Mouse (Mus musculus): ENCODE measurements at regions not wholly inside any gene's neighbourhood (a gene's known extent, or its start where the extent isn't known, plus 50 kb on each side); places are given as distances from the start of the nearest gene placed in this dataset.
A peak's percentile ranks its signal among the peaks of the same experiment; 100 is the strongest.

DNA sequence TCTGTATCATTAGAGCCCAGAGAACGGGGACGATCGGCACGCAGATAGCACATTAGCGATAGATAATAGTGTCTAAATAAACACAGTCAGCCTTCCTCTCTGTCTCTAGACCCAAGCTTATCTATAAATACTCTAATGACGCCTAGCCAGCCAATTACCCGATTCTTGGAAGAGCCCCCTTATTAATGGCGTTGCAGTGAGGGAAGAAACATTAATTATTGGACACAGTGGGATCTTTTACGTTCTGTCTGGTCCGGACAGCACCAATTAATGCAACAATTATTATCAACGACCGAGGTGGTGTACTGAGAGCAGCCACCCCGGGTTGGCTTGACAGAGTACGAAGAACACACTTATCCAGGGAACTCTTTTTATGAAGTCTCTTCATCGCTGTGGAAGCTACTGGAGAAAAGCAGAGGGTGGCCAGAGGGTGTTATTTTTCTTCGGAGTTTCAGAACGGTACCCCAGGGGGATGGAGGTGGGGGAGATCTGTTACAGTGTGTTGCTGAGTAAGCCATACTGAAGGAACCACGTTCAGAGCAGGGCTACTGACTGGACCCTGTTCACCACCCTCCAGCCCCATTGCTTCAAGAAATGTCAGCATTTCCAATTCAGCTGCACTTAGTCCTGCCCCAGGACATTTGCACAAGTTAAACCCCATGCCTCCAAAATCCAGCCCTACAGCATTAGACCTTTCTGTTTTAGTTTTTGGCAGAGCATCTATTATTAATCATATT, 195.6 kb downstream of the Emx2 start:
- no peaks in the 10 kb centered on the region for H3K4me1 ChIP-seq (ENCODE audit: control insufficient read depth, insufficient read depth, low read length)
- H3K4me2 ChIP-seq (ENCODE audit: low read depth, low read length): no peak overlapping the region
- no peak overlapping the region for H3K4me3 ChIP-seq (ENCODE audit: low read length)
- H3K27ac ChIP-seq (ENCODE audit: low read length): no peak overlapping the region
- no peaks in the 10 kb centered on the region for H3K9me3 ChIP-seq (ENCODE audit: control insufficient read depth, low read length)
- 54% methylated on average over 18 of the region's 18 CpGs for WGBS
- H3K9ac ChIP-seq (ENCODE audit: low read depth, low read length): no peak overlapping the region
- no peaks in the 10 kb centered on the region for H3K36me3 ChIP-seq (ENCODE audit: control insufficient read depth, insufficient read depth, low read length)
- no peaks in the 10 kb centered on the region for H3K27me3 ChIP-seq (replicated peaks; ENCODE audit: control insufficient read depth, insufficient read depth, low read length)
- ATAC-seq: no peak

DNA sequence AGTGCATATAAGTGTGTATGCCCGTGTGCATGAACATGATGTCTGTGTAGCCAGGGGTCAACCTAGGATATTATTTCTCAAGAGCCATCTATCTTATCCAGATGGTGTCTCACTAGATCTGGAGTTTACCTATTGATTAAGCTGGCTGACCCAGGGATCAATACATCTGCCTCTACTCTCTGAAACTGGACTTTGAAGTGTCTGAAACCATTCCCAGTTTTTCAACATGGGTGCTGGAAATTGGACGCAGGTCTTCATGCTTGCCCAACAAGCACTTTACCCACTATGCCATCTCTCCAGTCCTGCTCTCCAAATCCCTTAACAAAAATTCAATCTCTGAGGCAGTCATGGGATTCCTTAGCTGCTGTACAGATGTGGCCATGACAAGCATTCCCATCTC, 197.1 kb downstream of the Emx2 start:
- WGBS: 96% methylated on average over 2 of the region's 2 CpGs
- H3K9ac ChIP-seq (ENCODE audit: low read depth, low read length): no peak overlapping the region
- H3K4me3 ChIP-seq (ENCODE audit: low read length): no peak overlapping the region
- no peak overlapping the region for H3K4me2 ChIP-seq (ENCODE audit: low read depth, low read length)
- H3K36me3 ChIP-seq (ENCODE audit: control insufficient read depth, insufficient read depth, low read length): no peaks in the 10 kb centered on the region
- H3K4me1 ChIP-seq (ENCODE audit: control insufficient read depth, insufficient read depth, low read length): no peaks in the 10 kb centered on the region
- H3K9me3 ChIP-seq (ENCODE audit: control insufficient read depth, low read length): no peaks in the 10 kb centered on the region
- H3K27ac ChIP-seq (ENCODE audit: low read length): no peak overlapping the region
- H3K27me3 ChIP-seq (replicated peaks; ENCODE audit: control insufficient read depth, insufficient read depth, low read length): no peaks in the 10 kb centered on the region
- ATAC-seq: no peak

DNA sequence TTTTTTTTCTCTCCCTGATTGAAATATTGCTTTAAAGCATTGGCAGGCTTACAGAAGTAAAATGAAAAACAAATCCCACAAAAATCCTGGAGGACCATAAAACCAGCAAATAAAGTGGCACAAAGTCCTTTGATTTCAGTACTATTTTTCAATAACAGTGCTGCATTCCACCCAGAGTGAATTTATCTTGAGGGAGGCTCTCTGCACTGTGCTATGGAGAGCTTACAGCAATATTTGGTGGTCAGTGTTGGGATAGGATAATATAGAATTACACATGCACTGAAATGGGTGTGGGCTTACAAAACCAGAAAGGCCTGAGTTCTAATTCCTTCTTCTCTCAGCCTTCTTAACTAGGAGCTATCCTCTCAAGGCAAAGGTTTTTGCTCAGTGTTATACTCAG, 211.6 kb downstream of the Emx2 start:
- H3K27ac ChIP-seq (ENCODE audit: low read length): no peak overlapping the region
- no peaks in the 10 kb centered on the region for H3K4me1 ChIP-seq (ENCODE audit: control insufficient read depth, insufficient read depth, low read length)
- H3K9ac ChIP-seq (ENCODE audit: low read depth, low read length): no peak overlapping the region
- H3K36me3 ChIP-seq (ENCODE audit: control insufficient read depth, insufficient read depth, low read length): no peaks in the 10 kb centered on the region
- H3K27me3 ChIP-seq (replicated peaks; ENCODE audit: control insufficient read depth, insufficient read depth, low read length): no peaks in the 10 kb centered on the region
- H3K9me3 ChIP-seq (ENCODE audit: control insufficient read depth, low read length): no peaks in the 10 kb centered on the region
- no peak overlapping the region for H3K4me2 ChIP-seq (ENCODE audit: low read depth, low read length)
- H3K4me3 ChIP-seq (ENCODE audit: low read length): no peak overlapping the region
- ATAC-seq: no peak

DNA sequence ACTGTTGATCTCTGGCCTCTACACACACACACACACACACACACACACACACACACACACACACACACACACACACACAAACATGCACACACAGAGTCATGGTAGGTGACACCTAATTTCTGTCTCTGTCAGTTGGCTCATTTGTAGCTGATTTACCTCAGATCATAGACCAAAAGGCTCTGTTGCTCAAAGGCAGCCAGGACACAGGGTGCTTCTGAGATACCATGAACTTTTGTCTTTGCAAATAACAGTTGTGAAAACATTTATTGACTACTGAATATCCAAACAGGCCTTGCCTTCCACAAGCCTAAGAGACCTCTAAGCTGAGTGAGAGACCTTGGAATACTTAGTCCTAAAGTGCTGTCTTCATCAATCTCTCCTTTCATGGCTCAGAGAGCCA, 215.4 kb downstream of the Emx2 start:
- H3K4me3 ChIP-seq (ENCODE audit: low read length): no peak overlapping the region
- no peaks in the 10 kb centered on the region for H3K27me3 ChIP-seq (replicated peaks; ENCODE audit: control insufficient read depth, insufficient read depth, low read length)
- H3K36me3 ChIP-seq (ENCODE audit: control insufficient read depth, insufficient read depth, low read length): no peaks in the 10 kb centered on the region
- ATAC-seq: no peak
- no peaks in the 10 kb centered on the region for H3K9me3 ChIP-seq (ENCODE audit: control insufficient read depth, low read length)
- no peak overlapping the region for H3K27ac ChIP-seq (ENCODE audit: low read length)
- H3K4me1 ChIP-seq (ENCODE audit: control insufficient read depth, insufficient read depth, low read length): no peaks in the 10 kb centered on the region
- H3K9ac ChIP-seq (ENCODE audit: low read depth, low read length): no peak overlapping the region
- H3K4me2 ChIP-seq (ENCODE audit: low read depth, low read length): no peak overlapping the region

- H3K27me3 ChIP-seq (replicated peaks; ENCODE audit: control insufficient read depth, insufficient read depth, low read length): no peaks in the 10 kb centered on the region
- no peaks in the 10 kb centered on the region for H3K9me3 ChIP-seq (ENCODE audit: control insufficient read depth, low read length)
- no peak for ATAC-seq
- H3K9ac ChIP-seq (ENCODE audit: low read depth, low read length): no peak overlapping the region
- WGBS: 79% methylated on average over 7 of the region's 7 CpGs
- H3K36me3 ChIP-seq (ENCODE audit: control insufficient read depth, insufficient read depth, low read length): no peaks in the 10 kb centered on the region
- no peak overlapping the region for H3K4me3 ChIP-seq (ENCODE audit: low read length)
- no peaks in the 10 kb centered on the region for H3K4me1 ChIP-seq (ENCODE audit: control insufficient read depth, insufficient read depth, low read length)
- no peak overlapping the region for H3K27ac ChIP-seq (ENCODE audit: low read length)
- no peak overlapping the region for H3K4me2 ChIP-seq (ENCODE audit: low read depth, low read length)
Measured at GRCm38 (mm10) chr19:59679191-59679590, 221.0 kb downstream of the Emx2 start.

DNA sequence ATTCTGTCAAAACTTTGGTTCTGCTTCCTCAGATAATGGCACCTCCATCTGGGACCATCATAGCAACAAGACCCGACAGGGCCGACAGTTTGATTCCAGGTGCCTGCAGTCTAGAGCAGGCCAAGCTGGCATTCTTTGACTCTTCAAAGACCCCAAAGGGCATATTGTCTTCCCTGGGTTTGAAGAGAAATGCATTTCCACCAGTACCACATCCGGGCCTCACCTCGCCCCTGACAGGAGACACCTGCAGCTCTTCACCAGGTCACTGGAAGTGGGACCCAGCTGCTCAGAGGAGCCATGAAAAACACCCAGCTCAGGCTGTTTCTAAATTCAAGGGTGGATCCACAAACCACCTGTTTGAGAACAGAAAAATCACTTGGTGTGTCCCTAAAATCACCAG, 222.2 kb downstream of the Emx2 start:
- Histone ChIP-seq H3K9me3 (ENCODE audit: control insufficient read depth, low read length) (no peaks in the 10 kb centered on the region), H3K36me3 (ENCODE audit: control insufficient read depth, insufficient read depth, low read length) (no peaks in the 10 kb centered on the region), H3K4me3 (ENCODE audit: low read length) (no peak overlapping the region), H3K4me1 (ENCODE audit: control insufficient read depth, insufficient read depth, low read length) (no peaks in the 10 kb centered on the region), H3K4me2 (ENCODE audit: low read depth, low read length) (no peak overlapping the region), H3K27ac (ENCODE audit: low read length) (no peak overlapping the region), H3K27me3 (replicated peaks; ENCODE audit: control insufficient read depth, insufficient read depth, low read length) (no peaks in the 10 kb centered on the region), H3K9ac (ENCODE audit: low read depth, low read length) (no peak overlapping the region)
- WGBS: 84% methylated on average over 4 of the region's 4 CpGs
- no peak for ATAC-seq

DNA sequence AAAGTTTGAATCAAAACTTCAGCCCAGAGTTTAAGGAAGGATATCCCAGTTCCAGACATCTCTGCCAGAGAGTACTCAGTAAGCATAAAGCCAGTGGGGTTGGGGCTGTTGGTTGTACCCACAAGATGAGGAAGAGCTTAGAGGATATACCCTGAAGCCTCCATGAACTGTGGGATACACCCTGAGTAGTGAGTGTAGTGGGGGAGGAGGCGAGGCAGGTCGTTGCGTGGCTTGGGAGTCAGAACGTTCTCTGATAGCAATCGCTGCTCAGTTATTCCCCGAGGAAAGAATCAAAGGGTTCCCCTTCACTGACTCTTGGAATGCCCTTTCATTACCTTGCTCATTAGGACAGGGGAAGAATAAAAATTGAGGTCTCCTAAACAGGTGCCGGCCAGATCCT, 226.1 kb downstream of the Emx2 start:
- no peak overlapping the region for H3K4me3 ChIP-seq (ENCODE audit: low read length)
- no peaks in the 10 kb centered on the region for H3K9me3 ChIP-seq (ENCODE audit: control insufficient read depth, low read length)
- 78% methylated on average over 7 of the region's 7 CpGs for WGBS
- H3K9ac ChIP-seq (ENCODE audit: low read depth, low read length): no peak overlapping the region
- H3K4me2 ChIP-seq (ENCODE audit: low read depth, low read length): no peak overlapping the region
- no peaks in the 10 kb centered on the region for H3K27me3 ChIP-seq (replicated peaks; ENCODE audit: control insufficient read depth, insufficient read depth, low read length)
- no peak for ATAC-seq
- no peaks in the 10 kb centered on the region for H3K4me1 ChIP-seq (ENCODE audit: control insufficient read depth, insufficient read depth, low read length)
- H3K36me3 ChIP-seq (ENCODE audit: control insufficient read depth, insufficient read depth, low read length): no peaks in the 10 kb centered on the region
- no peak overlapping the region for H3K27ac ChIP-seq (ENCODE audit: low read length)

GRCm38 (mm10) chr19:59685826-59686717, 227.9 kb downstream of the Emx2 start:
- Histone ChIP-seq H3K4me2 (ENCODE audit: low read depth, low read length) (no peak overlapping the region), H3K9ac (ENCODE audit: low read depth, low read length) (no peak overlapping the region), H3K27me3 (replicated peaks; ENCODE audit: control insufficient read depth, insufficient read depth, low read length) (no peaks in the 10 kb centered on the region), H3K4me1 (ENCODE audit: control insufficient read depth, insufficient read depth, low read length) (no peaks in the 10 kb centered on the region), H3K27ac (ENCODE audit: low read length) (no peak overlapping the region), H3K4me3 (ENCODE audit: low read length) (no peak overlapping the region), H3K9me3 (ENCODE audit: control insufficient read depth, low read length) (no peaks in the 10 kb centered on the region), H3K36me3 (ENCODE audit: control insufficient read depth, insufficient read depth, low read length) (no peaks in the 10 kb centered on the region)
- 78% methylated on average over 19 of the region's 19 CpGs for WGBS
- no peak for ATAC-seq

GRCm38 (mm10) chr19:59687206-59687605, 229.0 kb downstream of the Emx2 start:
- ATAC-seq: peak; percentile 81
- no peak overlapping the region for H3K9ac ChIP-seq (ENCODE audit: low read depth, low read length)
- H3K4me1 ChIP-seq (ENCODE audit: control insufficient read depth, insufficient read depth, low read length): no peaks in the 10 kb centered on the region
- H3K4me2 ChIP-seq (ENCODE audit: low read depth, low read length): no peak overlapping the region
- no peak overlapping the region for H3K4me3 ChIP-seq (ENCODE audit: low read length)
- no peaks in the 10 kb centered on the region for H3K9me3 ChIP-seq (ENCODE audit: control insufficient read depth, low read length)
- no peak overlapping the region for H3K27ac ChIP-seq (ENCODE audit: low read length)
- no peaks in the 10 kb centered on the region for H3K27me3 ChIP-seq (replicated peaks; ENCODE audit: control insufficient read depth, insufficient read depth, low read length)
- H3K36me3 ChIP-seq (ENCODE audit: control insufficient read depth, insufficient read depth, low read length): no peaks in the 10 kb centered on the region
- 64% methylated on average over 7 of the region's 7 CpGs for WGBS

All from intestine, embryonic 16.5 days (tissue).